Mouse (Mus musculus) lung, postnatal 0 days (tissue): ENCODE measurements around the gene Afap1.

Experiments
- CTCF ChIP-seq: IDR thresholded peaks from 2 replicates; pipeline ENCODE4 v1.5.1; 2016; ENCODE audit warnings: antibody characterized with exemption, mild to moderate bottlenecking
- EP300 ChIP-seq: IDR thresholded peaks from 2 replicates; pipeline ENCODE4 v1.6.1; 2016; ENCODE audit warnings: antibody characterized with exemption, mild to moderate bottlenecking, control low read depth

- TF ChIP-seq CTCF (no peak), EP300 (no peak)
Measured at GRCm38 (mm10) chr5:35879199-35879598, 13.9 kb upstream of the Afap1 start.
